Mouse (Mus musculus) forebrain, embryonic 16.5 days (tissue): ENCODE results near the gene Ptbp2. TPM values are rescaled to one million over a fixed set of nuclear protein-coding genes. Genes with fewer than 3 reads are reported as not detected.

Experiments used
- ATAC-seq: fragments of 200-750 bp; cut with Nextera tagmentation; 2 replicates; pipeline ENCODE4 v1.8.0; 2017; ENCODE audit warnings: mild to moderate bottlenecking, moderate library complexity
- H3K27ac ChIP-seq: fragments of 300-500 bp; sonication (generic); 2 replicates; pipeline ENCODE4 v1.5.1; 2014; ENCODE audit warnings: low read length, control low read depth
- H3K27me3 ChIP-seq: fragments of 300-500 bp; sonication (generic); replicated peaks from 2 replicates; pipeline ENCODE4 v1.6.1; 2014; ENCODE audit warnings: low read length; ENCODE audit not compliant: control insufficient read depth, insufficient read depth
- H3K36me3 ChIP-seq: fragments of 300-500 bp; sonication (generic); 2 replicates; pipeline ENCODE4 v1.6.1; 2014; ENCODE audit not compliant: control insufficient read depth, insufficient read depth
- H3K4me1 ChIP-seq: fragments of 300-500 bp; sonication (generic); replicated peaks from 2 replicates; pipeline ENCODE4 v1.6.1; 2014; ENCODE audit warnings: low read length; ENCODE audit not compliant: control insufficient read depth, insufficient read depth
- H3K4me2 ChIP-seq: fragments of 300-500 bp; sonication (generic); 2 replicates; pipeline ENCODE4 v1.6.1; 2014; ENCODE audit warnings: mild to moderate bottlenecking, low read length, control low read depth
- H3K4me3 ChIP-seq: fragments of 300-500 bp; sonication (generic); replicated peaks from 2 replicates; pipeline ENCODE4 v1.5.1; 2014; ENCODE audit warnings: mild to moderate bottlenecking, low read length, control low read depth
- H3K9ac ChIP-seq: fragments of 300-500 bp; sonication (generic); replicated peaks from 2 replicates; pipeline ENCODE4 v1.6.1; 2014; ENCODE audit warnings: low read depth, low read length, control low read depth
- H3K9me3 ChIP-seq: fragments of 300-500 bp; sonication (generic); 2 replicates; pipeline ENCODE4 v1.6.1; 2016; ENCODE audit warnings: low read length; ENCODE audit not compliant: control insufficient read depth
- WGBS: fragments of 180-500 bp; shearing (Covaris S2); extraction: QIAGEN DNeasy Blood & Tissue Kit; methylation state at CpG from one replicate; pipeline ENCODE4 v1.1.7; 2014; 5-methylcytosine and 5-hydroxymethylcytosine counted together
- polyA plus RNA-seq: library from polyadenylated mRNA; unstranded; fragments of >200 nt; fragmentation: Nextera tagmentation; extraction: Ambion mirVana; gene quantifications from 2 replicates; pipeline ENCODE4 v1.2.1, GENCODE M21; 2015

Gene Ptbp2
- polyA plus RNA-seq, 1 experiment from 2014 or later, result 323 TPM

DNA sequence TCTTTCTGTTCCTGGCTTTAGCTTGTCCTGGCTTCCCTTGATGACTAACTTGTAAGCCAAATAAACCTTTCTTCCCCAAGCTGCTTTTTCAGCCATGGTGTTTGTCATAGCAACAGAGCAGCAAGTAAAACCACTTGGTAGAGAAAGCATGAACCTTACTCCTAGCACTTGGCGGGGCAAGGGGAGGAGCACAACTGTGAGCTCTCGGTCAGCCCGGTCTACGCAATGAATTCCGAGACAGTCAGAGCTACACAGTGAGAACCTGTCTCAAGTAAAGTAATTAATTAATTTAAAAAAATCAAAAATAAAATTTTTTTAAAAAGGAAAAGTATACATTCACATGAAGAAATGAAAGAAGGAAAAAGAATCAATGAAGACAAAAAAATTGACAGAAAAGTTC lies 8.1 kb downstream of the Ptbp2 start:
- no peak overlapping the region for H3K9ac ChIP-seq
- peaks cover 22% of the 10 kb centered on the region for H3K4me1 ChIP-seq
- no peaks in the 10 kb centered on the region for H3K36me3 ChIP-seq
- 97% methylated on average over 5 of the region's 5 CpGs for WGBS
- no peaks in the 10 kb centered on the region for H3K9me3 ChIP-seq
- H3K4me2 ChIP-seq, result no peak overlapping the region
- no peak overlapping the region for H3K27ac ChIP-seq
- H3K27me3 ChIP-seq, result no peaks in the 10 kb centered on the region
- H3K4me3 ChIP-seq, result no peak overlapping the region
- no peak for ATAC-seq

- ATAC-seq, result no peak
- Histone ChIP-seq H3K4me3 (no peak overlapping the region), H3K4me2 (no peak overlapping the region), H3K4me1 (no peaks in the 10 kb centered on the region; the same call in 1 of the 2 replicates), H3K27ac (no peak overlapping the region), H3K27me3 (no peaks in the 10 kb centered on the region), H3K9me3 (no peaks in the 10 kb centered on the region), H3K36me3 (no peaks in the 10 kb centered on the region), H3K9ac (no peak overlapping the region)
- 92% methylated on average over 2 of the region's 2 CpGs for WGBS
These were observed 11.5 kb downstream of the Ptbp2 start for GRCm38 (mm10) chr3:119772789-119773188.

DNA sequence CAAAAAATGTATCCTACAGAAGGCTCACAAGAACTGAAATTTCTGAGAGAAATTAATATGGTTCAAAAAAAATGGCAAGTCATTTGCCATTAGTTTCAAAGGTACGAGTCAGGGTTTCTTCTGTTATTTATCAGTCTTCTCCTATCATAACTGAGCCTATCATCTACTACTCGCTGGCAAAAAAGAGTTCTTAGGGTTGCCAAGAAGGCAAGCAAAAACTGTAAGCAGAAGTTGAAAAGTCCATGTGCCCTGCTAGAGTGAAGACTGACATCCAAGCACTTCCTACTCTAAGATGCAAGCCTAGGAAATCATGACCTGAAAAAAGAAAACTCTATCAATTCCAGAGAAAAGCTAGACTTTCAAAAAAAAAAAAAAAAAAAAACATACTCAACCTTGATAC lies 20.5 kb downstream of the Ptbp2 start:
- Histone ChIP-seq H3K4me3 (no peak overlapping the region), H3K9ac (no peak overlapping the region), H3K4me1 (no peaks in the 10 kb centered on the region), H3K27me3 (no peaks in the 10 kb centered on the region), H3K27ac (no peak overlapping the region), H3K9me3 (no peaks in the 10 kb centered on the region), H3K4me2 (no peak overlapping the region), H3K36me3 (peaks cover 6% of the 10 kb centered on the region)
- no peak for ATAC-seq
- WGBS, result 92% methylated on average over 2 of the region's 2 CpGs

DNA sequence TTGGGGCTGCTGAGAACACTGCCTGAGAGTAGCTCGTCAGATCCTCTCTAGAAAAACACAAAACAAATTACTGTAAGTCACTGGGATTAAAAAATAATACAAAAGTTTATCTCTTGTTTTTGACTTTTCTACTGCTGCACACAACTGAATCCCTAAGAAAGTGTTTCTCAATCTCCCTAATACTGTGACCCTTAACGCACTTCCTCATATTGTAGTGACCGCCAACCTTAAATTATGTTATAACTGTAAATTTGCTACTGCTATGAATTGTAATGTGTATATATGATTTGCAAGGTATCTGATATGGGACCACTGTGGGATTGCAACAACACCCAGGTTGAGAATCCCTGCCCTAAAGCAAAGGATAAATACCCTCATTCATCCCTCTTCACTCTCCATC lies 22.5 kb downstream of the Ptbp2 start:
- Histone ChIP-seq H3K27ac (no peak overlapping the region), H3K9me3 (no peaks in the 10 kb centered on the region), H3K9ac (no peak overlapping the region), H3K4me1 (no peaks in the 10 kb centered on the region), H3K36me3 (peaks cover 7% of the 10 kb centered on the region), H3K4me3 (no peak overlapping the region), H3K27me3 (no peaks in the 10 kb centered on the region), H3K4me2 (no peak overlapping the region)
- WGBS, result 89% methylated on average over 3 of the region's 3 CpGs
- no peak for ATAC-seq

DNA sequence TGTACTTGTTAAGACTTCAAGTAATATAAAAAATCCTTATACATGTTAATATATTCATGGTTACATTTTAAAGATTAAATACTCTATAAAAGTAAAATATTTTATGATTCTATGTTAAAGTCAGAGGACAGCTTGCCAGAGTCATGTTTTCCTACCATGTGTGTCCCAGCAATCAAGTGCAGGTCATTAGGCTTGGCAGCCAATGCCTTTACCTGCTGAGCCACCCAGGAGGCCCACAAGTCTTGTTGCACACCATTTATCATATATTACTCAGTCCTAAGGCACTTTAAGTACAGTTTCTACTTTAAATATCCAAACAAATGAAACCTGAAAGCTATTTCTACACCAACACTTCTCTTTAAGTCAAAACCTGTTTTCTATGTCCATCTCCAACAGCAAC lies 30.5 kb downstream of the Ptbp2 start:
- no peak overlapping the region for H3K4me2 ChIP-seq
- no peaks in the 10 kb centered on the region for H3K27me3 ChIP-seq
- no peaks in the 10 kb centered on the region for H3K9me3 ChIP-seq
- H3K27ac ChIP-seq, result no peak overlapping the region
- peaks cover 6% of the 10 kb centered on the region; the same call in 1 of the 2 replicates for H3K36me3 ChIP-seq
- no peaks in the 10 kb centered on the region for H3K4me1 ChIP-seq
- H3K4me3 ChIP-seq, result no peak overlapping the region
- no peak overlapping the region for H3K9ac ChIP-seq
- ATAC-seq, result no peak

- Histone ChIP-seq H3K9me3 (no peaks in the 10 kb centered on the region), H3K9ac (no peak overlapping the region), H3K27me3 (no peaks in the 10 kb centered on the region), H3K4me2 (no peak overlapping the region), H3K4me3 (no peak overlapping the region), H3K27ac (no peak overlapping the region), H3K36me3 (peaks cover 11% of the 10 kb centered on the region; the same call in 1 of the 2 replicates), H3K4me1 (no peaks in the 10 kb centered on the region)
- 57% methylated on average over 3 of the region's 3 CpGs for WGBS
- no peak for ATAC-seq
These were observed 34.6 kb downstream of the Ptbp2 start for GRCm38 (mm10) chr3:119749551-119750249.

DNA sequence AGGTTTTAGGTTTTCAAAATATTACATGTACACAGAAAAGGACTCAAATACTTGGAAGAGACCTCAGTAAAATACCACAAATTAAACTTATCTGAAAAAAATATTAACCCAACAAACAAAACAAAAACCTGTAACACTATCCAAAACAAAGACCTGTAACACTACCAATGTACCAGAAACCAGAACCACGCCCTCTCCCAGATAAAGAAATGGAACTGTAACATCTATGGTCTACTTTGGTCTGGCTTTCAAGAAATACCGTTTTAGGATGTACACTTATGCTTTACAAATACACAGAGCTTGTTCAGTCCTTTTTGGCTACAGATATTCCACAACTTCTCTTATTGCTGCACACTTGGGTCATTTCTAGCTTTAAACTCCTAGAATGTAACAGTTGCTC lies 35.1 kb downstream of the Ptbp2 start:
- no peak overlapping the region for H3K4me3 ChIP-seq
- 91% methylated on average over 2 of the region's 2 CpGs for WGBS
- no peaks in the 10 kb centered on the region for H3K27me3 ChIP-seq
- no peaks in the 10 kb centered on the region for H3K4me1 ChIP-seq
- no peak overlapping the region for H3K9ac ChIP-seq
- no peaks in the 10 kb centered on the region for H3K9me3 ChIP-seq
- H3K27ac ChIP-seq, result no peak overlapping the region
- peaks cover 13% of the 10 kb centered on the region for H3K36me3 ChIP-seq
- ATAC-seq, result no peak
- H3K4me2 ChIP-seq, result no peak overlapping the region

- no peaks in the 10 kb centered on the region for H3K4me1 ChIP-seq
- ATAC-seq, result no peak
- H3K36me3 ChIP-seq, result peaks cover 21% of the 10 kb centered on the region
- WGBS, result 87% methylated on average over 2 of the region's 2 CpGs
- H3K27me3 ChIP-seq, result no peaks in the 10 kb centered on the region
- no peak overlapping the region for H3K4me3 ChIP-seq
- no peak overlapping the region for H3K27ac ChIP-seq
- no peak overlapping the region for H3K4me2 ChIP-seq
- no peaks in the 10 kb centered on the region for H3K9me3 ChIP-seq
- H3K9ac ChIP-seq, result no peak overlapping the region
These were observed 37.6 kb downstream of the Ptbp2 start for GRCm38 (mm10) chr3:119746656-119747055.

DNA sequence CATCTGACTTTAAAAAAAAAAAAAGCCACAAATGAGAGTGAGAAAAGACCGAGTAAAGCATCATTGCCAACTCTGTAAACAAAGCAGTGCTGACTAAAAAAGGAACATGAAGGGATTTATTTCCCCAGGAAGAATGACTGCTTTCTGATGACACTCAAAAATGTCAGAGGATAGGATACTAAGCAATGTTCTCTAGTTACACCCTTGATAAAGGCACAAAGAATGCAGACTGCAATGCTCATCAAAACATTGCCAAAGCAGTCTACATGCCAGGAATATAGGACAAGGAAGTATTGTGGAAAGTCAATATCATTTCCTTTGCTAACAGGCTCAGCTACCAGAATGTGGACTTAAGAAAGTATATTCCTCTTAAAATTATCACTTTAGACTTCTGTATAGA lies 38.5 kb downstream of the Ptbp2 start:
- Histone ChIP-seq H3K36me3 (peaks cover 19% of the 10 kb centered on the region), H3K4me2 (no peak overlapping the region), H3K4me3 (no peak overlapping the region), H3K9ac (no peak overlapping the region), H3K9me3 (no peaks in the 10 kb centered on the region), H3K27ac (no peak overlapping the region), H3K4me1 (no peaks in the 10 kb centered on the region), H3K27me3 (no peaks in the 10 kb centered on the region)
- no peak for ATAC-seq
- WGBS, result 34% methylated on average over 1 of the region's 1 CpGs

DNA sequence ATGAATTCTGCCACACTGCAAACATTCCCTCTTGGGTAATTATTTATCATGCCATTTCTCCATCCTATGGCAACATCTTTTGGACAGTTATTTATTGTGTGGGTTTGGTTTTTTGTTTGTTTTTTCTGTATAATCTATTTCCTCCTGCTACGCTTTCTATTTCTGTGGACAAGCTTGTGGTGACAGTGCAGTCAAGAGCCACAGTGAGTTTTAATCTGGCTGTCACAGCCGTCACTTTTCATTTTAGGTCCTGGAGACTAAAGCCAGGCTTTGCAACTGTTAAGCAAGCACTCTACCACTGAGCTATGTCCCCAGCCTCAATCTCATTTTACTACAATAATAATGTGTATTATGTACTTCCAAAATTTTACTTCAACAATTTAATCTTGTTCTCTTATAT lies 54.4 kb downstream of the Ptbp2 start:
- Histone ChIP-seq H3K27me3 (no peaks in the 10 kb centered on the region), H3K4me2 (no peak overlapping the region), H3K9ac (no peak overlapping the region), H3K36me3 (peaks cover 6% of the 10 kb centered on the region), H3K27ac (no peak overlapping the region), H3K9me3 (no peaks in the 10 kb centered on the region), H3K4me3 (no peak overlapping the region), H3K4me1 (no peaks in the 10 kb centered on the region)
- 87% methylated on average over 2 of the region's 2 CpGs for WGBS
- ATAC-seq, result no peak
